Mouse (Mus musculus): Measurements from ENCODE around the gene Rnase11. TPM values are rescaled to one million over a fixed set of nuclear protein-coding genes. Genes with fewer than 3 reads are reported as not detected.
A peak's percentile ranks its signal among the peaks of the same experiment; 100 is the strongest.
"Not testable (repeated sequence)": the region's sequence is repeated elsewhere in the genome, so short reads cannot be mapped to it uniquely, and the experiment has no call there.

Rnase11 gene
- total RNA-seq, 2 experiments from 2014 or later = not detected

GRCm38 (mm10) chr14:51017256-51017655 lies 32.7 kb downstream of the Rnase11 start:
- DNase-seq = no peak
- intact Hi-C loops (cut with DNase I) = no loop called here

- intact Hi-C loops (cut with DNase I) = no loop called here
- no peak for DNase-seq
These were observed 34.2 kb downstream of the Rnase11 start for GRCm38 (mm10) chr14:51015780-51016179.

GRCm38 (mm10) chr14:51014724-51015123 lies 35.2 kb downstream of the Rnase11 start:
- intact Hi-C loops (cut with DNase I); DNase-seq: not testable (repeated sequence)

GRCm38 (mm10) chr14:51009572-51009971 lies 40.4 kb downstream of the Rnase11 start:
- intact Hi-C loops (cut with DNase I) = no loop called here
- no peak for DNase-seq

- DNase-seq = no peak
- intact Hi-C loops (cut with DNase I) = no loop called here
These were observed 41.2 kb downstream of the Rnase11 start for GRCm38 (mm10) chr14:51008781-51009180.

- intact Hi-C loops (cut with DNase I) = no loop called here
- DNase-seq = peak; percentile 12
These were observed 41.8 kb downstream of the Rnase11 start for GRCm38 (mm10) chr14:51007914-51008713.

GRCm38 (mm10) chr14:51007152-51007801 lies 42.7 kb downstream of the Rnase11 start, which contains the start of gene Rnase10:
Rnase10 (plus strand) TSS chr14:51007751.
- DNase-seq = no peak
- intact Hi-C loops (cut with DNase I) = no loop called here

Other genes with a start within 250 kb of the Rnase11 start
- gene Ccnb1ip1, start 242.4 kb downstream of the Rnase11 start, total RNA-seq (2021) = under 1 TPM in 1 of 2 experiments, not detected in 1; 0.58 TPM
- 10 to 100 TPM; 33.5 to 35.3 TPM for gene Parp2, start 242.3 kb downstream of the Rnase11 start, total RNA-seq (2021)
- gene Tep1, start 179.6 kb downstream of the Rnase11 start, total RNA-seq (2021) = 1 to 10 TPM; 1.6 to 3.4 TPM
- gene Klhl33, start 152.7 kb downstream of the Rnase11 start, total RNA-seq (2021) = 1 to 10 TPM; 1.3 to 1.7 TPM
- gene Osgep, start 125.3 kb downstream of the Rnase11 start, total RNA-seq (2021) = 10 to 100 TPM; 37.8 to 40.1 TPM
- 10 to 100 TPM; 78.9 to 83.2 TPM for gene Apex1, start 125.2 kb downstream of the Rnase11 start, total RNA-seq (2021)
- gene Pip4p1, start 119.3 kb downstream of the Rnase11 start, total RNA-seq (2021) = 10 to 100 TPM; 72.8 to 76.0 TPM
- gene Pnp, start 119.1 kb downstream of the Rnase11 start, total RNA-seq (2021) = 10 to 100 TPM in 1 of 2 experiments, 1 to 10 TPM in 1; 9.3 to 11.6 TPM
- gene Gm49342, start 105.6 kb downstream of the Rnase11 start, total RNA-seq (2021) = 10 to 100 TPM in 1 of 2 experiments, 1 to 10 TPM in 1; 8.0 to 10.6 TPM
- 1 to 10 TPM in 1 of 2 experiments, under 1 TPM in 1; 0.78 to 1.0 TPM for gene Pnp2, start 94.2 kb downstream of the Rnase11 start, total RNA-seq (2021)
- under 1 TPM in 1 of 2 experiments, not detected in 1; 0.24 TPM for gene Rnase10, start 42.4 kb downstream of the Rnase11 start, total RNA-seq (2021)
- not detected for gene Rnase9, start 8.3 kb downstream of the Rnase11 start, total RNA-seq (2021)
- gene Rnase12, start 7.5 kb upstream of the Rnase11 start, total RNA-seq (2021) = not detected
- gene Olfr750, start 24.3 kb upstream of the Rnase11 start, total RNA-seq (2021) = not detected
- 10 to 100 TPM; 10.3 to 11.0 TPM for gene Rnase4, start 40.9 kb upstream of the Rnase11 start, total RNA-seq (2021)
- gene Ang, start 41.0 kb upstream of the Rnase11 start, total RNA-seq (2021) = 1 to 10 TPM; 2.1 TPM
- not detected for gene Eddm3b, start 64.3 kb upstream of the Rnase11 start, total RNA-seq (2021)
- under 1 TPM in 1 of 2 experiments, not detected in 1; 0.32 TPM for gene Rnase6, start 73.7 kb upstream of the Rnase11 start, total RNA-seq (2021)
- gene Rnase1, start 96.6 kb upstream of the Rnase11 start, total RNA-seq (2021) = under 1 TPM in 1 of 2 experiments, not detected in 1; 0.48 TPM
- not detected for gene Rnase2b, start 112.1 kb upstream of the Rnase11 start, total RNA-seq (2021)
- gene Ang2, start 149.0 kb upstream of the Rnase11 start, total RNA-seq (2021) = not detected
- not detected for gene Ear14, start 153.2 kb upstream of the Rnase11 start, total RNA-seq (2021)
- gene Rnase2a, start 205.9 kb upstream of the Rnase11 start, total RNA-seq (2021) = not detected